Mouse (Mus musculus): Measurements from ENCODE around the gene Armcx1.
A peak's percentile ranks its signal among the peaks of the same experiment; 100 is the strongest.

- no peak for TF ChIP-seq CTCF (IDR thresholded peaks at IDR 0.05; ENCODE audit: insufficient read depth, low read length)
- TF ChIP-seq POLR2A (IDR thresholded peaks at IDR 0.05; ENCODE audit: borderline replicate concordance, extremely low read depth, low read depth, low read length): peak; percentile 68; the same call in 1 of the 2 replicates
Measured at GRCm38 (mm10) chrX:134717752-134718308, at the start of gene Armcx1.
